Mouse (Mus musculus) CH12.LX (cell line): ENCODE results near the gene Tmem125. TPM values are rescaled to one million over a fixed set of nuclear protein-coding genes. Genes with fewer than 3 reads are reported as not detected.
A peak's percentile ranks its signal among the peaks of the same experiment; 100 is the strongest.

Source experiments
- DNase-seq: peaks from one replicate; pipeline ENCODE4 v3.0.0-alpha.2; 2013; ENCODE audit errors: extremely low read depth
- H3K27ac ChIP-seq: 2 replicates; pipeline ENCODE4 v1.5.1; 2012; ENCODE audit warnings: low read depth, mild to moderate bottlenecking, control low read depth, moderate library complexity; ENCODE audit not compliant: insufficient read depth
- H3K27me3 ChIP-seq: replicated peaks from 2 replicates; pipeline ENCODE3; 2012; ENCODE audit warnings: inconsistent platforms
- H3K36me3 ChIP-seq, 2 experiments: replicated peaks in 1 of 2; 2 replicates each; pipeline versions ENCODE3 to v1.6.1; 2012; ENCODE audit warnings: inconsistent platforms in 1 of 2, low read length in 1 of 2, mild to moderate bottlenecking in 1 of 2, mixed read lengths in 1 of 2, moderate library complexity in 1 of 2; ENCODE audit not compliant: control insufficient read depth in 1 of 2, insufficient read depth in 1 of 2
- H3K4me1 ChIP-seq, 2 experiments: 2 replicates each; pipeline ENCODE4 v1.6.1; 2012; ENCODE audit warnings: inconsistent platforms in 1 of 2, moderate library complexity in 1 of 2; ENCODE audit not compliant: insufficient read depth in 2 of 2, control insufficient read depth in 1 of 2
- H3K4me2 ChIP-seq: 2 replicates; pipeline ENCODE4 v1.6.1; 2012; ENCODE audit warnings: low read depth, mild to moderate bottlenecking, control low read depth; ENCODE audit not compliant: poor library complexity, insufficient read depth, severe bottlenecking
- H3K4me3 ChIP-seq, 3 experiments: fragments of 150-350 bp in 1 of 3; sonication (generic) in 1 of 3; replicated peaks in 1 of 3; 2 replicates each; pipeline versions ENCODE3 to v1.5.1; 2011 to 2012; ENCODE audit warnings: low read depth in 2 of 3, low read length in 2 of 3, mild to moderate bottlenecking in 2 of 3, moderate library complexity in 2 of 3, control low read depth in 1 of 3, improper control_type of control experiment in 1 of 3, inconsistent platforms in 1 of 3, mixed read lengths in 1 of 3; ENCODE audit not compliant: poor library complexity in 1 of 3
- H3K79me2 ChIP-seq: replicated peaks from 2 replicates; pipeline ENCODE4 v1.6.1; 2012; ENCODE audit warnings: mild to moderate bottlenecking, moderate library complexity; ENCODE audit not compliant: control insufficient read depth, poor library complexity, insufficient read depth, severe bottlenecking; ENCODE audit errors: extremely low read depth
- H3K9ac ChIP-seq: 2 replicates; pipeline ENCODE4 v1.6.1; 2012; ENCODE audit warnings: low read depth, mild to moderate bottlenecking, control low read depth, moderate library complexity; ENCODE audit not compliant: insufficient read depth
- H3K9me3 ChIP-seq: replicated peaks from 2 replicates; pipeline ENCODE3; 2012; ENCODE audit warnings: low read length, inconsistent platforms, mixed read lengths
- BHLHE40 ChIP-seq: IDR thresholded peaks from 2 replicates; pipeline ENCODE4 v1.6.1; 2011; ENCODE audit warnings: mild to moderate bottlenecking, low read depth, low read length, improper control_type of control experiment
- CHD1 ChIP-seq: IDR thresholded peaks from 2 replicates; pipeline ENCODE4 v1.6.1; 2012; ENCODE audit warnings: low read depth, low read length, improper control_type of control experiment, inconsistent platforms
- CHD2 ChIP-seq: IDR thresholded peaks from 2 replicates; pipeline ENCODE4 v1.6.1; 2011; ENCODE audit warnings: low read length, improper control_type of control experiment
- CTCF ChIP-seq, 2 experiments: IDR thresholded peaks in 1 of 2; conservative IDR thresholded peaks in 1 of 2; 2 replicates each; pipeline ENCODE4 v1.5.1; 2011 to 2012; ENCODE audit warnings: low read depth in 2 of 2, low read length in 2 of 2, improper control_type of control experiment in 1 of 2, inconsistent platforms in 1 of 2, mild to moderate bottlenecking in 1 of 2, moderate library complexity in 1 of 2
- ELF1 ChIP-seq: IDR thresholded peaks from 2 replicates; pipeline ENCODE4 v1.6.1; 2014; ENCODE audit warnings: low read depth, mild to moderate bottlenecking, inconsistent platforms, low read length, improper control_type of control experiment
- EP300 ChIP-seq: IDR thresholded peaks from 2 replicates; pipeline ENCODE4 v1.6.1; 2011; ENCODE audit warnings: low read length, improper control_type of control experiment
- ETS1 ChIP-seq: conservative IDR thresholded peaks from 2 replicates; pipeline ENCODE4 v1.6.1; 2012; ENCODE audit warnings: low read depth, mild to moderate bottlenecking, inconsistent platforms, low read length, improper control_type of control experiment, moderate library complexity
- JUND ChIP-seq: conservative IDR thresholded peaks from 2 replicates; pipeline ENCODE4 v1.6.1; 2011; ENCODE audit warnings: low read depth, low read length, improper control_type of control experiment
- MAFK ChIP-seq: IDR thresholded peaks from 2 replicates; pipeline ENCODE4 v1.6.1; 2011; ENCODE audit warnings: low read length, improper control_type of control experiment; ENCODE audit not compliant: insufficient replicate concordance
- MAX ChIP-seq: IDR thresholded peaks from 2 replicates; pipeline ENCODE4 v1.6.1; 2011; ENCODE audit warnings: low read length, improper control_type of control experiment
- MAZ ChIP-seq: IDR thresholded peaks from 2 replicates; pipeline ENCODE4 v1.6.1; 2012; ENCODE audit warnings: low read depth, mild to moderate bottlenecking, inconsistent platforms, low read length, improper control_type of control experiment, moderate library complexity
- MYC ChIP-seq: IDR thresholded peaks from 2 replicates; pipeline ENCODE4 v1.6.1; 2011; ENCODE audit warnings: low read depth, mild to moderate bottlenecking, improper control_type of control experiment, low read length
- NELFE ChIP-seq: IDR thresholded peaks from 2 replicates; pipeline ENCODE4 v1.6.1; 2011; ENCODE audit warnings: low read depth, low read length, improper control_type of control experiment
- NRF1 ChIP-seq: IDR thresholded peaks from 2 replicates; pipeline ENCODE4 v1.6.1; 2014; ENCODE audit warnings: low read depth, mild to moderate bottlenecking, inconsistent platforms, low read length, improper control_type of control experiment, moderate library complexity
- POLR2AphosphoS2 ChIP-seq: IDR thresholded peaks from 2 replicates; pipeline ENCODE4 v1.6.1; 2011; ENCODE audit warnings: low read depth, low read length, improper control_type of control experiment
- RAD21 ChIP-seq: IDR thresholded peaks from 2 replicates; pipeline ENCODE4 v1.6.1; 2011; ENCODE audit warnings: low read depth, mild to moderate bottlenecking, low read length, improper control_type of control experiment, moderate library complexity
- RCOR1 ChIP-seq: conservative IDR thresholded peaks from 2 replicates; pipeline ENCODE4 v1.6.1; 2012; ENCODE audit warnings: low read depth, mild to moderate bottlenecking, inconsistent platforms, low read length, improper control_type of control experiment
- TBP ChIP-seq: conservative IDR thresholded peaks from 2 replicates; pipeline ENCODE4 v1.6.1; 2011; ENCODE audit warnings: low read depth, low read length, improper control_type of control experiment
- TCF12 ChIP-seq: IDR thresholded peaks from 2 replicates; pipeline ENCODE4 v1.6.1; 2014; ENCODE audit warnings: low read depth, mild to moderate bottlenecking, inconsistent platforms, low read length, improper control_type of control experiment
- USF1 ChIP-seq: IDR thresholded peaks from 2 replicates; pipeline ENCODE4 v1.6.1; 2014; ENCODE audit warnings: low read depth, mild to moderate bottlenecking, inconsistent platforms, low read length, improper control_type of control experiment
- USF2 ChIP-seq: conservative IDR thresholded peaks from 2 replicates; pipeline ENCODE4 v1.6.1; 2011; ENCODE audit warnings: low read depth, low read length, improper control_type of control experiment
- ZNF384 ChIP-seq: IDR thresholded peaks from 2 replicates; pipeline ENCODE4 v1.6.1; 2012; ENCODE audit warnings: low read depth, low read length, improper control_type of control experiment, inconsistent platforms
- dilution Hi-C: fragments of 300-500 bp; cut with MboI; formaldehyde crosslinking; loops from 2 replicates; pipeline ENCODE4 v1.14.3; 2020; ENCODE audit warnings: low sequenced_read_pairs; ENCODE audit not compliant: extremely low pct_unique_long_range_greater_than_20kb, extremely low pct_ligation_motif_present
- in situ Hi-C: fragments of 300-500 bp; cut with MboI; formaldehyde crosslinking; loops from 3 replicates; pipeline ENCODE4 v1.14.3; 2019; ENCODE audit warnings: low sequenced_read_pairs, low pct_ligation_motif_present, low pct_unique_long_range_greater_than_20kb, mixed read lengths
- polyA plus RNA-seq: library from polyadenylated mRNA; unstranded; fragments of >175 nt; gene quantifications from 2 replicates; pipeline ENCODE4 v1.2.1, GENCODE M21; 2012; ENCODE audit warnings: low read depth; ENCODE audit not compliant: insufficient read length
- total RNA-seq, 2 experiments: library from RNA; depleted of rRNA; stranded (reverse); fragments of 300-350 nt in 1 of 2; fragments of >200 nt in 1 of 2; gene quantifications; 2 replicates each; pipeline ENCODE4 v1.2.3; 2012 to 2014

Tmem125 gene
- total and polyA plus RNA-seq, 3 experiments = not detected

- H3K4me2 ChIP-seq = no peak overlapping the region
- dilution Hi-C loops (no loop called here), in situ Hi-C loops (loop anchor here (10.0 kb wide), 1 partner anchor 60 kb away; no protein-coding TSS in a partner anchor)
- no peaks in the 10 kb centered on the region for H3K36me3 ChIP-seq
- H3K4me1 ChIP-seq = no peaks in the 10 kb centered on the region
- TF ChIP-seq MYC (no peak), EP300 (no peak), JUND (no peak), TCF12 (no peak), ELF1 (no peak), USF2 (no peak), NRF1 (no peak), CTCF (conservative IDR thresholded peaks at IDR 0.05 in 1 of 2, IDR thresholded peaks at IDR 0.05 in 1 of 2; ENCODE audit: low read depth in 2 of 2, low read length in 2 of 2) (no peak), RAD21 (no peak), CHD2 (no peak)
- H3K79me2 ChIP-seq = no peaks in the 10 kb centered on the region
- H3K9me3 ChIP-seq = no peaks in the 10 kb centered on the region
- no peak overlapping the region for H3K27ac ChIP-seq
- H3K27me3 ChIP-seq = peaks cover 80% of the 10 kb centered on the region
- no peak overlapping the region for H3K4me3 ChIP-seq
- H3K9ac ChIP-seq = no peak overlapping the region
- no peak for DNase-seq
Measured at GRCm38 (mm10) chr4:118544441-118545127, 740 bp upstream of the Tmem125 start.

- Histone ChIP-seq H3K4me1 (no peaks in the 10 kb centered on the region), H3K9me3 (no peaks in the 10 kb centered on the region), H3K4me2 (peak overlapping the region; percentile 59; the same call in 1 of the 2 replicates), H3K27me3 (peaks cover 84% of the 10 kb centered on the region), H3K27ac (no peak overlapping the region), H3K36me3 (no peaks in the 10 kb centered on the region), H3K79me2 (no peaks in the 10 kb centered on the region), H3K9ac (no peak overlapping the region), H3K4me3 (no peak overlapping the region)
- TF ChIP-seq ZNF384 = no peak
- TF ChIP-seq RCOR1 = no peak
- no peak for TF ChIP-seq TCF12
- no peak for TF ChIP-seq NELFE
- no peak for TF ChIP-seq USF2
- no peak for TF ChIP-seq USF1
- TF ChIP-seq MAZ = no peak
- no peak for TF ChIP-seq CTCF (conservative IDR thresholded peaks at IDR 0.05 in 1 of 2, IDR thresholded peaks at IDR 0.05 in 1 of 2; ENCODE audit: low read depth in 2 of 2, low read length in 2 of 2)
- TF ChIP-seq ETS1 = no peak
- no peak for TF ChIP-seq BHLHE40
- TF ChIP-seq MAFK = no peak
- no peak for TF ChIP-seq MYC
- no peak for TF ChIP-seq POLR2AphosphoS2
- no peak for TF ChIP-seq TBP
- no peak for TF ChIP-seq MAX
- no peak for TF ChIP-seq CHD2
- TF ChIP-seq NRF1 = no peak
- TF ChIP-seq CHD1 = no peak
- dilution Hi-C loops (no loop called here), in situ Hi-C loops (loop anchor here (10.0 kb wide), 1 partner anchor 58 kb away; no protein-coding TSS in a partner anchor)
- no peak for DNase-seq
Measured at GRCm38 (mm10) chr4:118543158-118543530, 700 bp downstream of the Tmem125 start.
